ENCODE assay signal across 8 mouse cellular contexts in genomic region chr2:153586515-153587174, GRCm38 (mm10). TPM values are rescaled to one million over a fixed set of nuclear protein-coding genes. Genes with fewer than 3 reads are reported as not detected.
A peak's percentile ranks its signal among the peaks of the same experiment; 100 is the strongest.
DNase-seq lines count a peak whose midpoint lies in the region; ATAC-seq and TF ChIP-seq lines count a peak whose summit lies in the region.

No protein-coding gene starts in this region.

- TF ChIP-seq CTCF in left cerebral cortex, adult 2 months (IDR thresholded peaks at IDR 0.05): peak; percentile 97

- peak; percentile 60 for ATAC-seq in common myeloid progenitor, adult 5-6 weeks (replicated peaks; ENCODE audit: low read depth, poor library complexity, severe bottlenecking)
- ATAC-seq in megakaryocyte progenitor cell, adult 5-6 weeks (replicated peaks; ENCODE audit: poor library complexity): peak; percentile 76

- H3K27ac ChIP-seq in left cerebral cortex, adult 2 months: no peak overlapping the region

- H3K4me3 ChIP-seq in left cerebral cortex, adult 2 months: no peak overlapping the region

- intact Hi-C loops in left cerebral cortex, adult 2 months (cut with DNase I): loop anchor here (1.0 to 10.0 kb wide), 6 partner anchors 54 to 672 kb away; partner anchors contain the start of gene Mylk2

- DNase-seq in ZHBTc4 (ENCODE audit: low read depth, low spot score): peak; percentile 95
- DNase-seq in gastrocnemius, adult 8-10 months (ENCODE audit: low spot score in 2 of 2): peak; percentile 55 to 61
- DNase-seq in hindlimb bud, embryonic 11.5 days (ENCODE audit: extremely low spot score, low read depth, low spot score): peak; percentile 56
- peak; percentile 77 to 87 for DNase-seq in left cerebral cortex, adult 2 months (ENCODE audit: extremely low spot score in 1 of 2, low spot score in 2 of 2)
- peak; percentile 83 for DNase-seq in right cerebral cortex, postnatal 14 days
- DNase-seq in urinary bladder, postnatal 25 days (ENCODE audit: low spot score): peak; percentile 77

RNA-seq across cellular contexts. Expression of gene Commd7, which starts 45.9 kb away (rescaled TPM):
- total RNA-seq in common myeloid progenitor, adult 5-6 weeks (2017): 28.0 and 33.3 TPM in 2 replicates
- total RNA-seq in gastrocnemius, adult 8-10 months (2022): 10 to 100 TPM; 10.1 to 11.2 (median 10.2) TPM
- total RNA-seq in left cerebral cortex, adult 2 months (2021): 10 to 100 TPM; 26.2 to 27.1 TPM
- total RNA-seq in megakaryocyte progenitor cell, adult 5-6 weeks (2015): 37.2 and 45.9 TPM in 2 replicates
- 32.2 and 43.8 TPM in 2 replicates for total RNA-seq in megakaryocyte progenitor cell, adult 5-6 weeks (2017)

RNA-seq across cellular contexts. Expression of gene Nol4l, which starts 56.9 kb away (rescaled TPM):
- 7.3 and 7.4 TPM in 2 replicates for total RNA-seq in common myeloid progenitor, adult 5-6 weeks (2017)
- total RNA-seq in gastrocnemius, adult 8-10 months (2022): under 1 TPM; 0.29 to 0.94 (median 0.41) TPM
- 10 to 100 TPM; 45.0 to 51.3 TPM for total RNA-seq in left cerebral cortex, adult 2 months (2021)
- total RNA-seq in megakaryocyte progenitor cell, adult 5-6 weeks (2015): 3.0 and 4.4 TPM in 2 replicates
- 1.4 and 3.7 TPM in 2 replicates for total RNA-seq in megakaryocyte progenitor cell, adult 5-6 weeks (2017)
